Mouse (Mus musculus): ENCODE results near the gene Pdzrn4. TPM values are rescaled to one million over a fixed set of nuclear protein-coding genes. Genes with fewer than 3 reads are reported as not detected.

Pdzrn4 gene
- polyA plus RNA-seq, 1 experiment from 2014 or later, result not detected

- H3K9ac ChIP-seq (replicated peaks), result no peak overlapping the region
- H3K36me3 ChIP-seq (replicated peaks; ENCODE audit: insufficient read depth, low read length), result no peaks in the 10 kb centered on the region
- DNase-seq, result no peak
- no peak overlapping the region for H3K27ac ChIP-seq (ENCODE audit: low read depth)
- no peak overlapping the region for H3K4me3 ChIP-seq (ENCODE audit: low read depth, low read length)
- TF ChIP-seq CTCF (IDR thresholded peaks at IDR 0.05; ENCODE audit: low read depth) (no peak), EP300 (IDR thresholded peaks at IDR 0.05; ENCODE audit: low read depth) (no peak)
- H3K4me2 ChIP-seq (ENCODE audit: low read depth, low read length), result no peak overlapping the region
- WGBS (ENCODE audit: insufficient replicate concordance), result 60% methylated on average over 18 of the region's 18 CpGs
- H3K4me1 ChIP-seq (ENCODE audit: insufficient read depth), result no peaks in the 10 kb centered on the region
- no peaks in the 10 kb centered on the region for H3K27me3 ChIP-seq (ENCODE audit: insufficient read depth, low read length)
- H3K9me3 ChIP-seq (ENCODE audit: low read length), result no peaks in the 10 kb centered on the region
- ATAC-seq, result no peak
Observed at GRCm38 (mm10) chr15:92640212-92641082, 243.8 kb downstream of the Pdzrn4 start.

- Histone ChIP-seq H3K9ac (replicated peaks) (no peak overlapping the region), H3K36me3 (replicated peaks; ENCODE audit: insufficient read depth, low read length) (no peaks in the 10 kb centered on the region), H3K4me3 (ENCODE audit: low read depth, low read length) (no peak overlapping the region), H3K27ac (ENCODE audit: low read depth) (no peak overlapping the region), H3K27me3 (ENCODE audit: insufficient read depth, low read length) (no peaks in the 10 kb centered on the region), H3K4me2 (ENCODE audit: low read depth, low read length) (no peak overlapping the region), H3K4me1 (ENCODE audit: insufficient read depth) (no peaks in the 10 kb centered on the region), H3K9me3 (ENCODE audit: low read length) (0 out of 2 replicates have a peak, but pooled peaks cover 3% of the 10 kb centered on the region)
- ATAC-seq, result no peak
- no peak for DNase-seq
- TF ChIP-seq CTCF (IDR thresholded peaks at IDR 0.05; ENCODE audit: low read depth) (no peak), EP300 (IDR thresholded peaks at IDR 0.05; ENCODE audit: low read depth) (no peak)
- whole genome bisulfite sequencing (ENCODE audit: insufficient replicate concordance), result 81% methylated on average over 11 of the region's 11 CpGs
Observed at GRCm38 (mm10) chr15:92671279-92672051, 274.8 kb downstream of the Pdzrn4 start.

GRCm38 (mm10) chr15:92676096-92676495, 279.4 kb downstream of the Pdzrn4 start:
- WGBS (ENCODE audit: insufficient replicate concordance), result 80% methylated on average over 5 of the region's 5 CpGs
- Histone ChIP-seq H3K9ac (replicated peaks) (no peak overlapping the region), H3K9me3 (ENCODE audit: low read length) (0 out of 2 replicates have a peak, but pooled peaks cover under 1% of the 10 kb centered on the region), H3K36me3 (replicated peaks; ENCODE audit: insufficient read depth, low read length) (no peaks in the 10 kb centered on the region), H3K27me3 (ENCODE audit: insufficient read depth, low read length) (no peaks in the 10 kb centered on the region), H3K4me2 (ENCODE audit: low read depth, low read length) (no peak overlapping the region), H3K4me3 (ENCODE audit: low read depth, low read length) (no peak overlapping the region), H3K27ac (ENCODE audit: low read depth) (no peak overlapping the region), H3K4me1 (ENCODE audit: insufficient read depth) (no peaks in the 10 kb centered on the region)
- no peak for DNase-seq
- TF ChIP-seq EP300 (IDR thresholded peaks at IDR 0.05; ENCODE audit: low read depth), result no peak
- TF ChIP-seq CTCF (IDR thresholded peaks at IDR 0.05; ENCODE audit: low read depth), result no peak
- ATAC-seq, result no peak

- TF ChIP-seq CTCF (IDR thresholded peaks at IDR 0.05; ENCODE audit: low read depth) (no peak), EP300 (IDR thresholded peaks at IDR 0.05; ENCODE audit: low read depth) (no peak)
- no peaks in the 10 kb centered on the region for H3K27me3 ChIP-seq (ENCODE audit: insufficient read depth, low read length)
- H3K9me3 ChIP-seq (ENCODE audit: low read length), result no peaks in the 10 kb centered on the region
- ATAC-seq (no peak), DNase-seq (no peak)
- H3K36me3 ChIP-seq (replicated peaks; ENCODE audit: insufficient read depth, low read length), result no peaks in the 10 kb centered on the region
- WGBS (ENCODE audit: insufficient replicate concordance), result 64% methylated on average over 6 of the region's 6 CpGs
- no peak overlapping the region for H3K9ac ChIP-seq (replicated peaks)
- H3K4me2 ChIP-seq (ENCODE audit: low read depth, low read length), result no peak overlapping the region
- H3K4me3 ChIP-seq (ENCODE audit: low read depth, low read length), result no peak overlapping the region
- no peak overlapping the region for H3K27ac ChIP-seq (ENCODE audit: low read depth)
- H3K4me1 ChIP-seq (ENCODE audit: insufficient read depth), result no peaks in the 10 kb centered on the region
Observed at GRCm38 (mm10) chr15:92678377-92678776, 281.7 kb downstream of the Pdzrn4 start.

GRCm38 (mm10) chr15:92679541-92679940, 282.9 kb downstream of the Pdzrn4 start:
- no peaks in the 10 kb centered on the region for H3K9me3 ChIP-seq (ENCODE audit: low read length)
- no peaks in the 10 kb centered on the region for H3K36me3 ChIP-seq (replicated peaks; ENCODE audit: insufficient read depth, low read length)
- H3K9ac ChIP-seq (replicated peaks), result no peak overlapping the region
- no peaks in the 10 kb centered on the region for H3K27me3 ChIP-seq (ENCODE audit: insufficient read depth, low read length)
- H3K4me3 ChIP-seq (ENCODE audit: low read depth, low read length), result no peak overlapping the region
- ATAC-seq, result no peak
- H3K4me2 ChIP-seq (ENCODE audit: low read depth, low read length), result no peak overlapping the region
- TF ChIP-seq CTCF (IDR thresholded peaks at IDR 0.05; ENCODE audit: low read depth) (no peak), EP300 (IDR thresholded peaks at IDR 0.05; ENCODE audit: low read depth) (no peak)
- H3K27ac ChIP-seq (ENCODE audit: low read depth), result no peak overlapping the region
- no peak for DNase-seq
- WGBS (ENCODE audit: insufficient replicate concordance), result 84% methylated on average over 6 of the region's 6 CpGs
- no peaks in the 10 kb centered on the region for H3K4me1 ChIP-seq (ENCODE audit: insufficient read depth)

GRCm38 (mm10) chr15:92696276-92696956, 299.7 kb downstream of the Pdzrn4 start:
- H3K4me2 ChIP-seq (ENCODE audit: low read depth, low read length), result no peak overlapping the region
- no peak for ATAC-seq
- no peaks in the 10 kb centered on the region for H3K4me1 ChIP-seq (ENCODE audit: insufficient read depth)
- H3K27me3 ChIP-seq (ENCODE audit: insufficient read depth, low read length), result no peaks in the 10 kb centered on the region
- H3K36me3 ChIP-seq (replicated peaks; ENCODE audit: insufficient read depth, low read length), result no peaks in the 10 kb centered on the region
- H3K9me3 ChIP-seq (ENCODE audit: low read length), result no peaks in the 10 kb centered on the region
- no peak overlapping the region for H3K27ac ChIP-seq (ENCODE audit: low read depth)
- H3K9ac ChIP-seq (replicated peaks), result no peak overlapping the region
- no peak overlapping the region for H3K4me3 ChIP-seq (ENCODE audit: low read depth, low read length)
- DNase-seq, result no peak
- no peak for TF ChIP-seq CTCF (IDR thresholded peaks at IDR 0.05; ENCODE audit: low read depth)
- TF ChIP-seq EP300 (IDR thresholded peaks at IDR 0.05; ENCODE audit: low read depth), result no peak
- WGBS (ENCODE audit: insufficient replicate concordance), result 50% methylated on average over 10 of the region's 10 CpGs
